Mouse (Mus musculus) lung, postnatal 0 days (tissue): Measurements from ENCODE around the gene Gm10644. TPM values are rescaled to one million over a fixed set of nuclear protein-coding genes. Genes with fewer than 3 reads are reported as not detected.

Source experiments
- ATAC-seq: fragments of 200-750 bp; cut with Nextera tagmentation; 2 replicates; pipeline ENCODE4 v1.8.0; 2017; ENCODE audit warnings: moderate library complexity
- DNase-seq: peaks from one replicate; pipeline ENCODE4 v3.0.0-alpha.2; 2016; ENCODE audit warnings: low spot score
- H3K27ac ChIP-seq: fragments of 300-500 bp; sonication (generic); 2 replicates; pipeline ENCODE4 v1.5.1; 2014; ENCODE audit warnings: antibody characterized with exemption, mild to moderate bottlenecking, low read length, mixed read lengths
- H3K27me3 ChIP-seq: fragments of 300-500 bp; sonication (generic); replicated peaks from 2 replicates; pipeline ENCODE4 v1.6.1; 2014; ENCODE audit warnings: low read length, mixed read lengths; ENCODE audit not compliant: insufficient read depth
- H3K36me3 ChIP-seq: fragments of 300-500 bp; sonication (generic); 2 replicates; pipeline ENCODE4 v1.6.1; 2014; ENCODE audit warnings: low read length, mixed read lengths; ENCODE audit not compliant: insufficient read depth
- H3K4me1 ChIP-seq: fragments of 300-500 bp; sonication (generic); 2 replicates; pipeline ENCODE4 v1.6.1; 2014; ENCODE audit warnings: antibody characterized with exemption, low read depth, low read length, mixed read lengths; ENCODE audit not compliant: insufficient read depth
- H3K4me2 ChIP-seq: fragments of 300-500 bp; sonication (generic); replicated peaks from 2 replicates; pipeline ENCODE4 v1.6.1; 2014; ENCODE audit warnings: low read depth, mild to moderate bottlenecking, low read length, moderate library complexity, mixed read lengths
- H3K4me3 ChIP-seq: fragments of 300-500 bp; sonication (generic); 2 replicates; pipeline ENCODE4 v1.5.1; 2014; ENCODE audit warnings: low read depth, low read length
- H3K9ac ChIP-seq: fragments of 300-500 bp; sonication (generic); replicated peaks from 2 replicates; pipeline ENCODE4 v1.6.1; 2014; ENCODE audit warnings: low read depth, mild to moderate bottlenecking
- H3K9me3 ChIP-seq: fragments of 300-500 bp; sonication (generic); 2 replicates; pipeline ENCODE4 v1.6.1; 2016; ENCODE audit warnings: low read length, mixed read lengths
- CTCF ChIP-seq: IDR thresholded peaks from 2 replicates; pipeline ENCODE4 v1.5.1; 2016; ENCODE audit warnings: antibody characterized with exemption, mild to moderate bottlenecking
- EP300 ChIP-seq: IDR thresholded peaks from 2 replicates; pipeline ENCODE4 v1.6.1; 2016; ENCODE audit warnings: antibody characterized with exemption, mild to moderate bottlenecking, control low read depth
- WGBS: fragments of 180-500 bp; shearing (Covaris S2); extraction: QIAGEN DNeasy Blood & Tissue Kit; methylation state at CpG from one replicate; pipeline ENCODE4 v1.1.7; 2014; 5-methylcytosine and 5-hydroxymethylcytosine counted together
- polyA plus RNA-seq: library from polyadenylated mRNA; unstranded; fragments of >200 nt; fragmentation: Nextera tagmentation; extraction: Ambion mirVana; gene quantifications from 2 replicates; pipeline ENCODE4 v1.2.1, GENCODE M21; 2015

Gene Gm10644
- polyA plus RNA-seq, 1 experiment from 2014 or later: 0.12 TPM

GRCm38 (mm10) chr8:83945540-83945939 is 9.5 kb downstream of the Gm10644 start:
- no peak overlapping the region for H3K4me3 ChIP-seq
- H3K27me3 ChIP-seq: no peaks in the 10 kb centered on the region
- ATAC-seq (no peak), DNase-seq (no peak)
- WGBS: 62% methylated on average over 3 of the region's 3 CpGs
- no peaks in the 10 kb centered on the region for H3K9me3 ChIP-seq
- H3K27ac ChIP-seq: no peak overlapping the region
- H3K4me1 ChIP-seq: no peaks in the 10 kb centered on the region
- H3K9ac ChIP-seq: no peak overlapping the region
- TF ChIP-seq EP300 (no peak), CTCF (no peak)
- H3K36me3 ChIP-seq: no peaks in the 10 kb centered on the region
- no peak overlapping the region for H3K4me2 ChIP-seq

GRCm38 (mm10) chr8:83942446-83942845 is 12.6 kb downstream of the Gm10644 start:
- 66% methylated on average over 1 of the region's 1 CpGs for WGBS
- H3K9me3 ChIP-seq: no peaks in the 10 kb centered on the region
- no peaks in the 10 kb centered on the region for H3K4me1 ChIP-seq
- H3K27ac ChIP-seq: no peak overlapping the region
- H3K4me3 ChIP-seq: no peak overlapping the region
- H3K9ac ChIP-seq: no peak overlapping the region
- 0 out of 2 replicates have a peak, but pooled peaks cover 4% of the 10 kb centered on the region for H3K36me3 ChIP-seq
- no peak overlapping the region for H3K4me2 ChIP-seq
- DNase-seq (no peak), ATAC-seq (no peak)
- no peaks in the 10 kb centered on the region for H3K27me3 ChIP-seq
- no peak for TF ChIP-seq EP300
- no peak for TF ChIP-seq CTCF

- Histone ChIP-seq H3K4me1 (no peaks in the 10 kb centered on the region), H3K36me3 (peaks cover 5% of the 10 kb centered on the region; the same call in 1 of the 2 replicates), H3K27ac (no peak overlapping the region), H3K27me3 (no peaks in the 10 kb centered on the region), H3K4me3 (no peak overlapping the region), H3K9ac (no peak overlapping the region), H3K9me3 (no peaks in the 10 kb centered on the region), H3K4me2 (no peak overlapping the region)
- no peak for TF ChIP-seq EP300
- no peak for TF ChIP-seq CTCF
- 74% methylated on average over 6 of the region's 6 CpGs for WGBS
- ATAC-seq (no peak), DNase-seq (no peak)
Observed at GRCm38 (mm10) chr8:83941066-83941677, 13.8 kb downstream of the Gm10644 start.

GRCm38 (mm10) chr8:83938330-83938729 is 16.7 kb downstream of the Gm10644 start:
- Histone ChIP-seq H3K4me3 (no peak overlapping the region), H3K4me1 (no peaks in the 10 kb centered on the region), H3K9ac (no peak overlapping the region), H3K4me2 (no peak overlapping the region), H3K27me3 (no peaks in the 10 kb centered on the region), H3K27ac (no peak overlapping the region), H3K36me3 (peaks cover 19% of the 10 kb centered on the region), H3K9me3 (no peaks in the 10 kb centered on the region)
- DNase-seq (no peak), ATAC-seq (no peak)
- TF ChIP-seq EP300 (no peak), CTCF (no peak)
- WGBS: 94% methylated on average over 13 of the region's 15 CpGs

- ATAC-seq (no peak), DNase-seq (no peak)
- Histone ChIP-seq H3K4me1 (no peaks in the 10 kb centered on the region), H3K4me2 (no peak overlapping the region), H3K36me3 (peaks cover 26% of the 10 kb centered on the region), H3K9ac (no peak overlapping the region), H3K27me3 (no peaks in the 10 kb centered on the region), H3K9me3 (no peaks in the 10 kb centered on the region), H3K4me3 (no peak overlapping the region), H3K27ac (no peak overlapping the region)
- WGBS: 91% methylated on average over 7 of the region's 7 CpGs
- TF ChIP-seq EP300 (no peak), CTCF (no peak)
Observed at GRCm38 (mm10) chr8:83937645-83938044, 17.4 kb downstream of the Gm10644 start.

- Histone ChIP-seq H3K4me1 (no peaks in the 10 kb centered on the region), H3K27ac (no peak overlapping the region), H3K4me3 (no peak overlapping the region), H3K9me3 (no peaks in the 10 kb centered on the region), H3K36me3 (peaks cover 39% of the 10 kb centered on the region), H3K9ac (no peak overlapping the region), H3K27me3 (no peaks in the 10 kb centered on the region), H3K4me2 (no peak overlapping the region)
- DNase-seq (no peak), ATAC-seq (no peak)
- WGBS: 89% methylated on average over 8 of the region's 8 CpGs
- TF ChIP-seq CTCF (no peak), EP300 (no peak)
Observed at GRCm38 (mm10) chr8:83935435-83935834, 19.6 kb downstream of the Gm10644 start.

- ATAC-seq (no peak), DNase-seq (no peak)
- Histone ChIP-seq H3K27ac (no peak overlapping the region), H3K4me1 (no peaks in the 10 kb centered on the region), H3K27me3 (no peaks in the 10 kb centered on the region), H3K4me2 (no peak overlapping the region), H3K36me3 (peaks cover 39% of the 10 kb centered on the region), H3K9me3 (no peaks in the 10 kb centered on the region), H3K4me3 (no peak overlapping the region), H3K9ac (no peak overlapping the region)
- 92% methylated on average over 2 of the region's 2 CpGs for WGBS
- TF ChIP-seq EP300 (no peak), CTCF (no peak)
Observed at GRCm38 (mm10) chr8:83934994-83935393, 20.0 kb downstream of the Gm10644 start.
